Mouse (Mus musculus) ZHBTc4 (cell line): ENCODE measurements at regions not wholly inside any gene's neighbourhood (a gene's known extent, or its start where the extent isn't known, plus 50 kb on each side); places are given as distances from the start of the nearest gene placed in this dataset.

ENCODE experiments used
- DNase-seq: peaks from one replicate; pipeline ENCODE4 v3.0.0-alpha.2; 2011; ENCODE audit warnings: low read depth, low spot score

DNA sequence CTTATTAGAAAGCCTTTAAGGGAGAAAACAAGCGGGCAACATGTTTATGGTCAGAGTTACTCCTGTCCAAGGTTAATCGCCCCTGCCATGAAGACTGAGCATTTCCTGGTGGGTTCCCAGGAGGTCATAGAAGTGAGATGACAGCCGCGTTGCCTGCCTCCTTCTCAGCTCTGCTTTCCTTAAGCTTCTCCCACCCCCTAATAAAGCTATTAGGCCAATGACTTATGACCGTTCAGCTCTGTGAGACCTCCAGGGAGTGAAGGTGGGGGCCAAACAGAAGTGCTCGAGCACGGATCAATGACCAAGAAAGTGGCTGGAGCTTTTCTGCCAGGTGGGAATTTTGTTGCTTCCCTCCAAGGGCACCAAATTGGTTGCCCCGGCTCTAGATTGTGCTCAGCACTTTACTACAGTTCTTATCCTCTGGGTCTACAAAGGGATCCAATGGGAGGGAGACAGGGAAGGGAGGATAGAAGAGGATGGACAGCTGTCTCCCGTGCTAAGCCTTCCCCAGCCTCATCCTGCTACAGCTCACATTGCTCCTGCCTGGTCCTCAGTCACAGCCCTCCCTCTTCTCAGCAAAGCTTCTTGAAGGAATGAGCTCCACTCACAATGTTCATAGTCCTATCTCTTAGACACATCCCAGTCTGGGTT lies 151.1 kb upstream of the Ppp2r3a start:
- no peak for DNase-seq

GRCm38 (mm10) chr9:101401416-101401815 lies 149.8 kb upstream of the Ppp2r3a start:
- no peak for DNase-seq

DNA sequence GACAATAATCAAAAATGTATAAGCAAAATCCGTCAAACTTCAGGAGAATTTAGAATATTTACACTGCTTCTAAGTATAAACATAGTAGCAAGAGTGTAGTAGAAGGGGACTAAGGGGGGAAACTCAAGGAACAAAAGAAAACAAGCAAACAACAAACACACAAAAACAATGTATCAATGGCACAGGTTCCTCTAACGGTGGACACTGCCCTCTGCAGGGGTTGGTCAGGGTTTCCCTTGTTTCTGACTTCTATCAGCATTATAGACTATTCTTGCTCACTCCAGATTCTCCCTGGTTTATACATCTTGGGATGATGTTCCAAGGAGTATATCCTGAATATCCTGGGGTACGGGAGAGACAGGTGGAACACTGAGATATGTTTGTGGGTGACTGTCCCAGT lies 147.3 kb upstream of the Ppp2r3a start:
- DNase-seq: no peak

GRCm38 (mm10) chr9:101369380-101369779 lies 117.8 kb upstream of the Ppp2r3a start:
- no peak for DNase-seq

GRCm38 (mm10) chr9:101356607-101357006 lies 105.0 kb upstream of the Ppp2r3a start:
- no peak for DNase-seq

DNA sequence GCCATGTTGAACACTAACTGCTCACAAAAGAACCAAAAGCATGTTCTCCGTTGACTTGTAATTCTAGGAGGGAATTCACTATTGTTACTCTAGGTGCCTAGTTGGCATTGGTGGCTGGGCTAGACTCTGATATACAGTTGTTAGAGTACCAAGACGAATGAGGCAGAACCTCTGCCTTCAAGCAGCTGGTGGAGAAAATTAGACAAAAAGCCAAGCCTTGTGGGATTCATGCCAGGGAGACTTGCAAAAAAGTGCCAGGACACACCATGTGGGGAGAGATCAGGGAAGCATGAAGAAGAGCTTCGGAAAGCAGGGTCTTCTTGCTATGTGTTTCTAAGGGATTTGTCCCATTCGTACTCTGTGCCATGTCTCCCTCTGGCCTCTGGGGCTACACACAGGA lies 97.2 kb upstream of the Ppp2r3a start:
- DNase-seq: no peak

GRCm38 (mm10) chr9:101342887-101343286 lies 91.3 kb upstream of the Ppp2r3a start:
- no peak for DNase-seq

DNA sequence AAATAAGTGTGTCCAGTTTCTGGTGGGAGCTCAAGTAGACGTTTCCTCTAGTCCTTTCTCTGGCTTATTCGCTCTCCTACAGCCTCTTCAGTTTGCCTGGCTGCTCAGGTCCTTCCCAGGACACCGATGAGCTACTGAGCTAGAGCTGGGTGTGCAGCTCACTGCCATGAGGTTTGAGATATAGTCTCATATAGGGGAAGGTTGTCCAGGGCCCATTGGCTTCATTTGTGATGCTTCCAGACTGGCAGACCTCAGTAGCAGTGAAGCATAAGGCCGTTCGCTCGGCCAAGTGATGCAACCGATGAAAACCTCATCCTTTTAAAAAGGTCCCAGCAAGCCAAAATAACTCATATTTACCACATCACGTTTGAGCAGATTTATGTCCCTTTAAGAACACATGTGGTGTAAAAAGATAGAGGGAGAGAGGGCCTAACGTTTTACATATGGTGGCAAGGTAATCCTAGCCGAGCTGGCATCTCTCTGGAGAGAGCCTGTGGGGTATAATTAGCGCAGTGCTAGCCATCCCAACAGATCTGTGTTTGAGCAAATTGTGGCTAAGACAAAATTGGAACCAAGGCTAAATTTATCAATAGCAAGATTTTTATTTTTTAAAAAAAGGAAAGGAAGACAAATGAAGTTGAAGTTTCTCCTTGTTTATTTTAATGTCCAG lies 89.3 kb upstream of the Ppp2r3a start:
- DNase-seq: no peak

DNA sequence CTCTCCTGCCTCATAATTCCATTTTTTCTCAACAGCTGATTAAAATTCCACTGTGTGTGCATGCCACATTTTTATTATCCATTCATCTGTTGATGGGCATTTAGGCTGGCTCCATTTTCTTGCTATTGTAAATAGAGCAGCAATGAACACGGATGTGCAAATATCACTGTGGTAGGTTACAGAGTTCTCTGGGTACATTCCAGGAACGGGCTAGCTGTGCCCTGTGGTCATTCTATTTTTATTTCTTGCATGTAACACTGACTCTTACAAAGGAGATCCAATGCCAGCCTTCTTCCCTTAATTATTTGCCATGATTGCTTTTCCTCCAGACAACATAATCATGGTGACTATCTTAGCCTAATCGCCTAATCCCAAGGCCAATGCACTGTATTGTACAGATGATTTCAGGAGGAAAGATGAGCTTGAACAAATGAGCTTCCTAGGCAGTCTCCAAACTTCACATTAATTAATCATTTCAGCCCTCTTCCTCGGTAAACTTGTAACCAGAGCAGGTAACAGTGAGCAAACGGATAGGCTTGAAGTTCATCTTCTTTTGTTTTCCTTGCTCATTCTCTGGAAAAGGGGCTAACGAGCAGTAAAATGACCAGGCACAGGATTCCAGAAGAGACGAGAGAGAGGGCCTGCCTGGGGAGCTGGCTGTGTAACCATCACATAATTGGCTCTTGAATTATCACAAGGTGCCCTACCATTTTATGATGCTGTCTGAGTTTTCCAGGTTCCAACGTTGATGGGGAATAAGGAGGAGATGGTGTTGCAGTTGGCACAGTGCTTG lies 77.6 kb upstream of the Ppp2r3a start:
- no peak for DNase-seq

DNA sequence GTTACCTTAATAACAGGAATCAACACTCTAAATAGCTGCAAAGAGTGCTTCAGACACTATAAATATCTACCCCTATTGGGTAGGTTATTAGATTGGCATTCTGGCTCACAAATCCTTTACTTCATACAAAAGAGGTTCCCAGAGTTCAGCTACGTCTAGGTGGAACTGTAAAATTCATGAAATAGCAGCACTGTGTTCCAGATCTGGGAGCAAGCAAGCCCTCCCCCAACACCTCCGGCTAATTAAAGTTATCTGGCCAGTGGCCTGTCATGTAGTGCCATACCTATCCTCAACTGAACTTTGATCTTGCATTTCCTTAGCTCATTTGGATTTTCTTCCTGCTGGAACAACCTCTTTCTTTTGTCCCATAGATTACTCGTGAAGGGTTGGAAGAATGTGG lies 75.4 kb upstream of the Ppp2r3a start:
- DNase-seq: no peak

DNA sequence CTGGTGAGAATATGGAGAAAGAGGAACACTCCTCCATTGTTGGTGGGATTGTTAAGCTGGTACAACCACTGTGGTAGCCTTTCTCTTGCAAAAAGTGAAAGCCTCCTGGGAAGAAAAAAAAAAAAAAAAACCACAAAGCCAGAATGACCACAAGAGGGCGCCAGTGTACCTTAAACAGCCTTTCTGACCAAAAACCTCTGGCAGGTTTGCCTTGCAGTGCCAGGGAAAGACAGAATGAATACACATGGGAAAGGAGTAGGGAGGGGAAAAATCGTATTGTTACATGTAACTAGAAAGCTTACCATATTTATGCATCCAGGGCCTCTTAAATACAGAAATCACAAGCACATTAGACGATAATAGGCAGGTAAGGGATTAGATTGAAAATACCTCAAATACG lies 62.4 kb upstream of the Ppp2r3a start:
- peak; percentile 63 for DNase-seq

GRCm38 (mm10) chr9:101306408-101306935 lies 54.9 kb upstream of the Ppp2r3a start:
- DNase-seq: no peak

- DNase-seq: no peak
These were observed 54.1 kb upstream of the Ppp2r3a start for GRCm38 (mm10) chr9:101305730-101306129.
